Mouse (Mus musculus): Measurements from ENCODE around the gene Rbms3. TPM values are rescaled to one million over a fixed set of nuclear protein-coding genes. Genes with fewer than 3 reads are reported as not detected.
A peak's percentile ranks its signal among the peaks of the same experiment; 100 is the strongest.

Rbms3 gene
- polyA plus RNA-seq, 1 experiment: 30.1 TPM

- no peak for DNase-seq (ENCODE audit: low read depth)
Observed at GRCm38 (mm10) chr9:116566711-116567110, 1063.0 kb downstream of the Rbms3 start.

DNA sequence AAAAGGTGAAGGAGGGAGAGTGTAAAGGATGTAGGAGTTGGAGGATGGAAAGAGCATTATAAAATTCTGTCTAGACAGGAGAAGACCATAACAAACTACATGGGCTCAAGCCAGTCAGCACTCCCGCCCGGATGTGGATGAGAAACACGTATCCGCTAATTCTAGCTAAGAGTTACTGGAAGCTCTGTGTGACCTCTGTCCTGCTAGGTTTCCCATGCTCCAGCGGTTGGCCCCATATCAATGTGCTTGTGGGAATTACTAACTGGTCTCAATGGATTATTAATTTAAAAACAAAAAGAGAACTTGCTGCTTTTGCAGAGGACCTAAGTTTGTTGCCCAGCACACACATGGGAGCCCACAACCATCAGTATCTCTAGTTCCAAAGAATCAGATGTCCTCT, 1071.9 kb downstream of the Rbms3 start:
- no peak for TF ChIP-seq CTCF (IDR thresholded peaks at IDR 0.05; ENCODE audit: borderline replicate concordance, extremely low read depth, insufficient read depth, insufficient read length)
- no peak for DNase-seq (ENCODE audit: low read depth)

More at GRCm38 (mm10) chr9:116566711-116567110, 1063.0 kb downstream of the Rbms3 start:
- TF ChIP-seq POLR2A (IDR thresholded peaks at IDR 0.05; ENCODE audit: borderline replicate concordance, extremely low read depth, insufficient read depth, insufficient read length, poor library complexity, severe bottlenecking): no peak
- TF ChIP-seq CTCF (IDR thresholded peaks at IDR 0.05; ENCODE audit: borderline replicate concordance, extremely low read depth, insufficient read depth, insufficient read length): no peak

- peak; percentile 62 for DNase-seq (ENCODE audit: low read depth)
- TF ChIP-seq CTCF (IDR thresholded peaks at IDR 0.05; ENCODE audit: borderline replicate concordance, extremely low read depth, insufficient read depth, insufficient read length) (no peak), POLR2A (IDR thresholded peaks at IDR 0.05; ENCODE audit: borderline replicate concordance, extremely low read depth, insufficient read depth, insufficient read length, poor library complexity, severe bottlenecking) (no peak)
Observed at GRCm38 (mm10) chr9:116556641-116557040, 1073.1 kb downstream of the Rbms3 start.

DNA sequence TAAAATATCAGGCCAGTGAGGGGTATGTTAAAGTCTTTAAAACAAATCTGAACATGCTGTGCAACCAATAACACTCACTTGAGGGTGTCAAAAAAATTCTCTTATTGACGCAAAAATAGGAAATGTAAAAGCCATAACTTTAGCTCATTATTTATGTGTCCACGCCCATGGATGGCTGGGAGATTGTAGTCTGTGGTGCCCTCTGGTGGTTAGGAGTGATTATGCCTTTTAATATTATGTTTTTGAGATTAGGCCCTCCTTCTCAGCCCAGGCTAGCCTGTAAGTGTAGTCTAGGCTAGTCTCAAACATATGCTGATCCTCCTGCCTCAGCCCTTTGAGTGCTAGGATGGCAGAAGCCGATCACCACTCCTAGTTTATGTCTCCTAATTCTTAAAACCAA, 1076.5 kb downstream of the Rbms3 start:
- peak; percentile 11 for DNase-seq (ENCODE audit: low read depth)
- TF ChIP-seq POLR2A (IDR thresholded peaks at IDR 0.05; ENCODE audit: borderline replicate concordance, extremely low read depth, insufficient read depth, insufficient read length, poor library complexity, severe bottlenecking) (no peak), CTCF (IDR thresholded peaks at IDR 0.05; ENCODE audit: borderline replicate concordance, extremely low read depth, insufficient read depth, insufficient read length) (peak; percentile 39; the same call in 1 of the 2 replicates)

DNA sequence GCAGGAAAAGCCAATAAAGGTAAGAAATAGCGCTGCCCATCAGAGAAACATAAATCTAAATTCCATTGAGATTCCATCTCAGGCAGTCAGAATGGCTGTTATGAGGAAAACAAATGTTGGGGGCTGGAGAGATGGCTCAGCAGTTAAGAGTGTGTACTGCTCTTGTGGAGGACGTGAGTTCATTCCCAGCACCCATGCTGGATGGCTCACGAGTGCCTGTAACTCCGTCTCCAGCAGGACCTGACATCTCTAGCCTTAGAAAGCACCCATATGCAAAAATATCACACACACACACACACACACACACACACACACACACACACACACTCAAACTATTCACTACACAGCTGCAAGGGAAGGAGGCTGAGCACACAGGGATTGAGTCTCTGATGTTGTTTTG, 1083.6 kb downstream of the Rbms3 start:
- DNase-seq (ENCODE audit: low read depth): no peak
- TF ChIP-seq POLR2A (IDR thresholded peaks at IDR 0.05; ENCODE audit: borderline replicate concordance, extremely low read depth, insufficient read depth, insufficient read length, poor library complexity, severe bottlenecking) (no peak), CTCF (IDR thresholded peaks at IDR 0.05; ENCODE audit: borderline replicate concordance, extremely low read depth, insufficient read depth, insufficient read length) (no peak)

- no peak for TF ChIP-seq POLR2A (IDR thresholded peaks at IDR 0.05; ENCODE audit: borderline replicate concordance, extremely low read depth, insufficient read depth, insufficient read length, poor library complexity, severe bottlenecking)
- no peak for TF ChIP-seq CTCF (IDR thresholded peaks at IDR 0.05; ENCODE audit: borderline replicate concordance, extremely low read depth, insufficient read depth, insufficient read length)
- peak; percentile 43 for DNase-seq (ENCODE audit: low read depth)
Observed at GRCm38 (mm10) chr9:116542793-116543192, 1086.9 kb downstream of the Rbms3 start.

DNA sequence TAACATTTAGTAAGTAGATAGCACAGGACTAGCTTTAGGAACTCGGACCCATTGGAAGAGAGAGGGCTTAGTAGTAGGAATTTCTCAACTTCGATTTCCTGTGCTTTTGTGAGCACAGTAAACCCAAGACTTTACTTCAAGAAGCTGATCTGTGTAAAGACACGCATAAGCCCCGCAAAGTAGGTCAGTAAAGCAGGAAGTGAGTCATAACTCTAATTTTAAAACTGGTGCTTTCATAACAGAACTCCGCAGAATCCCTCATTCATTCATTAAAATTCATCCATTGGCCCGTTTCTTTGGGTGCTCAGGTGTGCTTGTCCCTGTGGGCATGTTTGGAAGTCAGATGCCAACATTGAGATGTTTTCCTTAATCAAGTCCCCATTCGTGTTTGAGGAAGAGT, 1087.7 kb downstream of the Rbms3 start:
- no peak for DNase-seq (ENCODE audit: low read depth)
- TF ChIP-seq POLR2A (IDR thresholded peaks at IDR 0.05; ENCODE audit: borderline replicate concordance, extremely low read depth, insufficient read depth, insufficient read length, poor library complexity, severe bottlenecking) (no peak), CTCF (IDR thresholded peaks at IDR 0.05; ENCODE audit: borderline replicate concordance, extremely low read depth, insufficient read depth, insufficient read length) (no peak)

DNA sequence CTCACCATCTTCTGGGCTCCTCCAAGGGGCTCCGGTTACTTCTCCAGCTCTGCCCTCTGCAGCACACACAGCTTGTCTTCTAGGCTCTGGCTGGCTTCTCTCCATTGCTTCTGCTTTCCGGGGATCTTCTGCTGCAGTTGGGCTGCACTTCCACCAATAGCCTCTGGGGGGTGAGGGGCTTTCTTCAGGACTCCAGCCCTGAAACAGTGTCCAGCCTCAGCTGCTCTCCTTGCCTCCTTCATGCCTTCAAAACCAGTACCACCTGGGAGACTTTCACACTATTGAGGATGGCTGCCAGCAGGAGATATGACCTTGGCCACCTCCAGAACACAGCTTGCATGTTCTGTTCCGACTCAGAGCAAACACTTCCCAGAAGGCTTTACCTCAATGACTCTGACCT, 1094.0 kb downstream of the Rbms3 start:
- peak; percentile 57 for TF ChIP-seq CTCF (IDR thresholded peaks at IDR 0.05; ENCODE audit: borderline replicate concordance, extremely low read depth, insufficient read depth, insufficient read length)
- TF ChIP-seq POLR2A (IDR thresholded peaks at IDR 0.05; ENCODE audit: borderline replicate concordance, extremely low read depth, insufficient read depth, insufficient read length, poor library complexity, severe bottlenecking): no peak
- peak; percentile 18 for DNase-seq (ENCODE audit: low read depth)

- no peak for DNase-seq (ENCODE audit: low read depth)
- no peak for TF ChIP-seq POLR2A (IDR thresholded peaks at IDR 0.05; ENCODE audit: borderline replicate concordance, extremely low read depth, insufficient read depth, insufficient read length, poor library complexity, severe bottlenecking)
- no peak for TF ChIP-seq CTCF (IDR thresholded peaks at IDR 0.05; ENCODE audit: borderline replicate concordance, extremely low read depth, insufficient read depth, insufficient read length)
Observed at GRCm38 (mm10) chr9:116533381-116533780, 1096.3 kb downstream of the Rbms3 start.

DNA sequence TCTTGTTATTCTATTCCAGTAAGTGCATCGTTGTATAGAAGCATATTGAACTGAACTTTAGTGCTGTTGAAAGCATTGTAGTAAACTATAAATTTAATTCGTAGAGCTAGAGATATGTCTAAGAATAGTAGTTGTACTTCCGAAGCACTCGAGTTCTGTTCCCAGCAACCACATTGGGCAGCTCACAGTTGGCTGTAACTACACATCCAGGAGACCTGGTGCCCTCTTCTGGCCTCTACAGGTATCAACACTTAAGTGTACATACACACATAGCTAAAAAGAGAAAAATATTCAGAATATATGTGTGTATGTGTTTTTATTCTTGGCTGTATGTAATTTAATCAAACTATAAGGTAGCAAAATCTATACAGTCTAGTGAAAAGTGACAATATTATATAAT, 1098.6 kb downstream of the Rbms3 start:
- TF ChIP-seq CTCF (IDR thresholded peaks at IDR 0.05; ENCODE audit: borderline replicate concordance, extremely low read depth, insufficient read depth, insufficient read length): no peak
- TF ChIP-seq POLR2A (IDR thresholded peaks at IDR 0.05; ENCODE audit: borderline replicate concordance, extremely low read depth, insufficient read depth, insufficient read length, poor library complexity, severe bottlenecking): no peak
- no peak for DNase-seq (ENCODE audit: low read depth)

- peak; percentile 61 for DNase-seq (ENCODE audit: low read depth)
- TF ChIP-seq CTCF (IDR thresholded peaks at IDR 0.05; ENCODE audit: borderline replicate concordance, extremely low read depth, insufficient read depth, insufficient read length) (no peak), POLR2A (IDR thresholded peaks at IDR 0.05; ENCODE audit: borderline replicate concordance, extremely low read depth, insufficient read depth, insufficient read length, poor library complexity, severe bottlenecking) (no peak)
Observed at GRCm38 (mm10) chr9:116524386-116524785, 1105.3 kb downstream of the Rbms3 start.

All from brain, embryonic 14.5 days (tissue).